Mouse (Mus musculus) hindbrain, embryonic 10.5 days (tissue): ENCODE measurements at regions not wholly inside any gene's neighbourhood (a gene's known extent, or its start where the extent isn't known, plus 50 kb on each side); places are given as distances from the start of the nearest gene placed in this dataset.

Source experiments
- DNase-seq: peaks from one replicate; pipeline ENCODE4 v3.0.0-alpha.2; 2017; ENCODE audit warnings: low spot score
- H3K27ac ChIP-seq: fragments of 300-500 bp; sonication (generic); 2 replicates; pipeline ENCODE4 v1.5.1; 2016; ENCODE audit warnings: mild to moderate bottlenecking, moderate library complexity
- H3K27me3 ChIP-seq: fragments of 300-500 bp; sonication (generic); 2 replicates; pipeline ENCODE4 v1.6.1; 2016; ENCODE audit warnings: mild to moderate bottlenecking; ENCODE audit not compliant: poor library complexity, insufficient read depth, severe bottlenecking
- H3K36me3 ChIP-seq: fragments of 300-500 bp; sonication (generic); 2 replicates; pipeline ENCODE4 v1.6.1; 2016; ENCODE audit warnings: mild to moderate bottlenecking, moderate library complexity
- H3K4me1 ChIP-seq: fragments of 300-500 bp; sonication (generic); replicated peaks from 2 replicates; pipeline ENCODE4 v1.6.1; 2016; ENCODE audit warnings: mild to moderate bottlenecking
- H3K4me3 ChIP-seq: fragments of 300-500 bp; sonication (generic); 2 replicates; pipeline ENCODE4 v1.5.1; 2016; ENCODE audit warnings: mild to moderate bottlenecking, moderate library complexity
- H3K9me3 ChIP-seq: fragments of 300-500 bp; sonication (generic); 2 replicates; pipeline ENCODE4 v1.6.1; 2016; ENCODE audit warnings: mild to moderate bottlenecking, moderate library complexity
- WGBS: fragments of 180-500 bp; shearing (Covaris S2); methylation state at CpG from one replicate; pipeline ENCODE4 v1.1.7; 2016; 5-methylcytosine and 5-hydroxymethylcytosine counted together

DNA sequence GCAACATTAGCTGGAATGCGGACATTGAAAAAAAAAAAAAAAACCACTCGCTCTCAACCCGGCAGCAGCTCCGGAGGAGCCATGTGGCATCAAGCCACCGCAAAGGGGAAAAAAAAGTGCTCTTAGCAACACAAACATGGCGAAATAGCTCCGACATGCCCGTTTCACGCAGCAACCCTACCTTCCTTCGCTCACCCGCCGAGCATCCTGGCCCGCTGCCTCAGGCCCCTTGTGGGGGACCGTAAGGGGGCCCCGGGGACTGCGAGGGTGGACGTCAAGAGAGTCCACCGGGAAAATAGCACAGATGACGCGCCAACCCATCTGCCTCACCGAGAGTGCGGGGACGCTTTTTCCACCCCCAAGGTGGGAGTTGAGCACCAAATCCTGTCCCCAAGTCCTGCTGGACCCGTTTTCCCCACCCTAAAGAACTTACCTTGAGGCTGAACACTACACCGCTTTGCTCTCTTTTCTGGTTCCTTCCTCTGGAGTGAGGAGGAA, 180.8 kb upstream of the Mkln1 start:
- peak overlapping the region; percentile 81 for H3K4me3 ChIP-seq
- no peaks in the 10 kb centered on the region for H3K36me3 ChIP-seq
- peak; percentile 66 for DNase-seq
- H3K4me1 ChIP-seq: peaks cover 48% of the 10 kb centered on the region
- H3K27ac ChIP-seq: no peak overlapping the region
- H3K27me3 ChIP-seq: peaks cover 86% of the 10 kb centered on the region
- H3K9me3 ChIP-seq: no peaks in the 10 kb centered on the region
- under 1% methylated on average over 24 of the region's 25 CpGs for WGBS

- H3K27me3 ChIP-seq: peaks cover 92% of the 10 kb centered on the region
- peak overlapping the region; percentile 81 for H3K4me3 ChIP-seq
- peak; percentile 72 for DNase-seq
- 0 out of 2 replicates have a peak overlapping the region, but pooled peaks have one; percentile 23 for H3K27ac ChIP-seq
- WGBS: 1% methylated on average over 40 of the region's 40 CpGs
- H3K4me1 ChIP-seq: peaks cover 48% of the 10 kb centered on the region
- H3K36me3 ChIP-seq: no peaks in the 10 kb centered on the region
- no peaks in the 10 kb centered on the region for H3K9me3 ChIP-seq
These were observed 180.3 kb upstream of the Mkln1 start for GRCm38 (mm10) chr6:31218139-31218750.

DNA sequence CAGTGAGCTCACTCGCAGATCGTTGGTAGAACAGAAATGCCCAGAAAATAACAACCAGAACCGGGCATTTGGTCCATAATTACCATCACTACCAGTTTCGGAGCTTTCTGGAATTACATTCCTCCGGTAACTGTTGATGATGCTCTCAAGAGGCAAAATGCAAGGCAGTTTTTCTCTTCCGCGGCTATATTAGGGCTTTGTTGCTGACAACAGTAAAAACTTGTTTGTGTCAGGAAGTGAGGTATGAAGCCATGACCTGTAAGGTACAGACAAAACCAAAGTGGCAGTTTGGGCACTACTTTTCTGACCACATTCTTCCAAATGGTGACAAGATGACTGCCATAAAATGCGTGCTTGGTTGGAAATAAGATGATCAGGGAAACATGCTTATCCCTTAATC, 179.7 kb upstream of the Mkln1 start:
- 33% methylated on average over 8 of the region's 8 CpGs for WGBS
- Histone ChIP-seq H3K36me3 (no peaks in the 10 kb centered on the region), H3K27me3 (peaks cover 93% of the 10 kb centered on the region), H3K27ac (no peak overlapping the region), H3K9me3 (no peaks in the 10 kb centered on the region), H3K4me1 (peaks cover 48% of the 10 kb centered on the region), H3K4me3 (peak overlapping the region; percentile 81)
- no peak for DNase-seq

DNA sequence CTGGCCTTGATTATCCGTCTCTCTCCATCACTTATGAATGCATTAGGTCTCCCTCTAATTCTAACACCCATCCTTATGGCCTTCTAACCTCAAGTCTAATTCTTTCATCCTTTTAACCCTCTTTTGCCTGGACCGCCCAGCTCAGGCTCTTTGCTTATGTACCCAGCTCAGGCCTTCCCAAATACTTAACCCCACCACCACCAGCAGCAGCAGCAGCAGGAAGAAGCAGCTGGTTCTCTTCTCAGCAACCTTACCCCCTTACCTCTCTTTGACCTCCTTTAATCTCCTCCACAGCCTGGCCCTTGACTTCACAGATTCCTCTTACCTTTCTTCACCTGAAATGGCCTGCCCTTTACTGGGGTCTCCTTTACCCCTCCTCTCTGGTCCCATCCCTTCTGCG, 178.8 kb upstream of the Mkln1 start:
- Histone ChIP-seq H3K36me3 (no peaks in the 10 kb centered on the region), H3K4me3 (peak overlapping the region; percentile 57), H3K4me1 (peaks cover 48% of the 10 kb centered on the region), H3K9me3 (no peaks in the 10 kb centered on the region), H3K27me3 (peaks cover 93% of the 10 kb centered on the region), H3K27ac (peak overlapping the region; percentile 71; the same call in 1 of the 2 replicates)
- WGBS: 19% methylated on average over 3 of the region's 3 CpGs
- DNase-seq: no peak

- 1% methylated on average over 30 of the region's 30 CpGs for WGBS
- peak overlapping the region; percentile 57 for H3K4me3 ChIP-seq
- DNase-seq: peak; percentile 73
- peaks cover 48% of the 10 kb centered on the region for H3K4me1 ChIP-seq
- peaks cover 87% of the 10 kb centered on the region for H3K27me3 ChIP-seq
- no peaks in the 10 kb centered on the region for H3K36me3 ChIP-seq
- H3K27ac ChIP-seq: peak overlapping the region; percentile 71
- H3K9me3 ChIP-seq: no peaks in the 10 kb centered on the region
These were observed 178.2 kb upstream of the Mkln1 start for GRCm38 (mm10) chr6:31220184-31220931.

- WGBS: 48% methylated on average over 10 of the region's 10 CpGs
- peaks cover 40% of the 10 kb centered on the region for H3K4me1 ChIP-seq
- no peaks in the 10 kb centered on the region for H3K36me3 ChIP-seq
- H3K9me3 ChIP-seq: no peaks in the 10 kb centered on the region
- H3K27ac ChIP-seq: no peak overlapping the region
- no peak for DNase-seq
- peaks cover 75% of the 10 kb centered on the region for H3K27me3 ChIP-seq
- no peak overlapping the region for H3K4me3 ChIP-seq
These were observed 177.0 kb upstream of the Mkln1 start for GRCm38 (mm10) chr6:31221490-31221889.

- WGBS: 86% methylated on average over 6 of the region's 6 CpGs
- no peaks in the 10 kb centered on the region for H3K9me3 ChIP-seq
- H3K27ac ChIP-seq: no peak overlapping the region
- DNase-seq: no peak
- peaks cover 34% of the 10 kb centered on the region for H3K4me1 ChIP-seq
- peaks cover 69% of the 10 kb centered on the region for H3K27me3 ChIP-seq
- H3K4me3 ChIP-seq: no peak overlapping the region
- no peaks in the 10 kb centered on the region for H3K36me3 ChIP-seq
These were observed 176.4 kb upstream of the Mkln1 start for GRCm38 (mm10) chr6:31222024-31222579.

DNA sequence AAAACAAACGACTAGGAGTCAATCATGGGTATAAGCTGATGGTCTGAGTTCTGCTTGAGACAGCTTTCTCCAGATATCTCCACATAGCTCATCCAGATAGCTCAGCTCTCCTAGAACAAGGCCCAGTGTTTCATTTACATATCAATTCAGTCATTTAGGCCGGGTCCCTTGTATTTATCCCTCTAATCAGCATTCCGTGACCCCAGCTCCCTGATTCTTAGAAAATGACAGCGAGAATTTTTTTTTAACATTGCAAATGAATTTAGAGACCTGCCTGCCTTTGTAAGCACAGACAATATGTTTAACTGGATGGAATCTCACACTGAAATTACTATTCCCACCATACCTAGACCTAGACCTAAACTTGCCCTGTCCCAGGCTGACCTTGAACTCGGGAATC, 171.1 kb upstream of the Mkln1 start:
- no peaks in the 10 kb centered on the region for H3K36me3 ChIP-seq
- DNase-seq: no peak
- H3K27me3 ChIP-seq: peaks cover 16% of the 10 kb centered on the region; the same call in 1 of the 2 replicates
- 50% methylated on average over 5 of the region's 5 CpGs for WGBS
- peaks cover 3% of the 10 kb centered on the region; the same call in 1 of the 2 replicates for H3K4me1 ChIP-seq
- no peak overlapping the region for H3K27ac ChIP-seq
- no peaks in the 10 kb centered on the region for H3K9me3 ChIP-seq
- H3K4me3 ChIP-seq: no peak overlapping the region

DNA sequence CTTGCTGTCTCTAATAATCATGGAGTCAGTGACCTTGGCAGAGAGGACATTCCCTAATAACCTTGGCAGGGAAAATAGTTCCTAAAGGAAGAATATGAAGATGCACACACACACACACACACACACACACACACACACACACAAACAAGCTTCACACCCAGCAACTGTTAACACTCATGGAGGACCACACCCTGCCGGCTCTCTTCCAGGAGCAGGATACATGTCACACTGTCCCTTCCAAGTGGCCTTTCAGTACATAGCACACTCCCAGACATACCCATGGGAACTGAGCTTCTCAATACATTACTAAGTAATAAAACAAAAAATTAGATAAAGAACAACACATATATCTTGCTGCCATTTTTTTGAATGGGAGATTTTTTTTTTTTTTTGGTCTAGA, 170.5 kb upstream of the Mkln1 start:
- no peaks in the 10 kb centered on the region for H3K36me3 ChIP-seq
- peaks cover 5% of the 10 kb centered on the region for H3K4me1 ChIP-seq
- no peaks in the 10 kb centered on the region for H3K9me3 ChIP-seq
- no peak overlapping the region for H3K4me3 ChIP-seq
- 92% methylated on average over 1 of the region's 1 CpGs for WGBS
- no peak overlapping the region for H3K27ac ChIP-seq
- no peak for DNase-seq
- peaks cover 10% of the 10 kb centered on the region; the same call in 1 of the 2 replicates for H3K27me3 ChIP-seq

DNA sequence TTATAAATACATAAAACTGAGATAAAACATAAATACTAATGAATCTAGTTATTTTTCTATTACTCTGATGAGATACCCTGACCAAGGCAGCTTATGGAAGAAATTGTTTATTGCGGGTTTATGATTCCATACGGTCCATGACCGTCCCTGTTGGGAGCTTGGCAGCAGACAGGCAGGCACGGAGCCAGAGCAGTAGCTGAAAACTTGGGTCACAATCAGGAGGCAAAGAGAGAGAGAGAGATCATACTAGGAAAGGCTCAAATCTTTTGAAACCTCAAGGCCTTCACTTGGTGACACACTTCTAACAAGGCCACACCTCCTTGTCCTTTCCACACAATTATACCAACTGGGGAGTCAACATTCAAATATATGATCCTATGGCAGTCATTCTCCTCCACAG, 166.7 kb upstream of the Mkln1 start:
- WGBS: 92% methylated on average over 4 of the region's 4 CpGs
- Histone ChIP-seq H3K4me3 (no peak overlapping the region), H3K27ac (no peak overlapping the region)

GRCm38 (mm10) chr6:31233252-31233993, 165.1 kb upstream of the Mkln1 start:
- no peaks in the 10 kb centered on the region for H3K9me3 ChIP-seq
- H3K27me3 ChIP-seq: no peaks in the 10 kb centered on the region
- 0 out of 2 replicates have a peak overlapping the region, but pooled peaks have one; percentile 18 for H3K4me3 ChIP-seq
- H3K36me3 ChIP-seq: no peaks in the 10 kb centered on the region
- peak overlapping the region; percentile 25; the same call in 1 of the 2 replicates for H3K27ac ChIP-seq
- WGBS: 52% methylated on average over 18 of the region's 18 CpGs
- DNase-seq: peak; percentile 18
- H3K4me1 ChIP-seq: peaks cover 10% of the 10 kb centered on the region

More for the DNA sequence above, 166.7 kb upstream of the Mkln1 start:
- H3K36me3 ChIP-seq: no peaks in the 10 kb centered on the region
- no peak for DNase-seq
- H3K9me3 ChIP-seq: no peaks in the 10 kb centered on the region
- peaks cover 13% of the 10 kb centered on the region for H3K4me1 ChIP-seq
- H3K27me3 ChIP-seq: no peaks in the 10 kb centered on the region

DNA sequence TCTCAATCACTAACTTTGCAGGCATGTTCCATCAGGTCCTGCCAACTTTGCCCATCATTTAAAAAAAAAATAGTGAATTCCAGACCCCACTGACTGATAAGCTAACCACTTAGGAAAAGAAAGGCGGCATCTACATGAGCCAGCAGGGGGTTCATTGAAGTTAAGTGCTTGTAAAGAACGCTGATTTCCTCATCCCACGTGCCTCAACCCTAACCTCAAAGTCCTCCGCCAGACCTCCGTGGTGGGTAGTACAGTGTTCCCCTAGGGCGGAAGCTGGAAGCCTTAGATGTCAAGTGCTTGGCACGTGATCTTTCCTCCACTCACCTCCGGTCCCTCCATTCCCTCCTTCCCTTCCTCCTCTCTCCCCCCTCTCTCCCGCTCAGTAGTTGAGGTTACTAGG, 158.5 kb upstream of the Mkln1 start:
- Histone ChIP-seq H3K4me3 (no peak overlapping the region), H3K4me1 (no peaks in the 10 kb centered on the region), H3K27me3 (no peaks in the 10 kb centered on the region), H3K36me3 (no peaks in the 10 kb centered on the region), H3K9me3 (no peaks in the 10 kb centered on the region), H3K27ac (no peak overlapping the region)
- DNase-seq: no peak
- 15% methylated on average over 9 of the region's 9 CpGs for WGBS
